Mouse (Mus musculus) right cerebral cortex, postnatal 4 days (tissue): ENCODE data around the gene Sdc4.

Source experiments
- DNase-seq: peaks from one replicate; pipeline ENCODE4 v3.0.0-alpha.2; 2022

Sdc4 gene

DNA sequence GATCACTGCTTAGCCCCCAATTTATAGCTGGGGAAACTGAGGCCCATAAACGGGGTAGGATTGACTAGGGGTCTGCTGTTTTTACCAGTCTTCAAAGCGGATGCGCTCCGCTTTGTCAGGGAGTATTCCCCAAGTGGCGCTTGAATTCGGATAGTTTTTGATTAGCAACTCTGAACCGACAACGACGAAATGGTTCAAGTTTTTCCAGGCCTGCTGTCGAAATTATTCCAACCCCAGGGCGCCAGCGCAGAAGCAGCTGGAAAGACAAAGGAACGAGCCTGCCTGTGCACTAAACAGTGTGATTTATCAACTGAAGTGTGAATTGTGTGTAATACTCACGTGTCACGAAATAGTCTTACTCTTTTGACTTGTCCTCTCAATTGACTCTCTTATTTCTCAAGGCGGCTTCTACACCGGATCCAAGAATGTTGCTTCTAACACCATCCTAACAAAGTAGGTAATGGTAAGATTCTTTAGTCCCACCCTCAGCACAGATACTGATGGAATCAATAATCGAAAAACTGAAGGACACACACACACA lies at the start of gene Sdc4:
Sdc4 (minus strand) TSS at position 428 of the 541 bp plus-strand sequence.
- no peak for DNase-seq

DNA sequence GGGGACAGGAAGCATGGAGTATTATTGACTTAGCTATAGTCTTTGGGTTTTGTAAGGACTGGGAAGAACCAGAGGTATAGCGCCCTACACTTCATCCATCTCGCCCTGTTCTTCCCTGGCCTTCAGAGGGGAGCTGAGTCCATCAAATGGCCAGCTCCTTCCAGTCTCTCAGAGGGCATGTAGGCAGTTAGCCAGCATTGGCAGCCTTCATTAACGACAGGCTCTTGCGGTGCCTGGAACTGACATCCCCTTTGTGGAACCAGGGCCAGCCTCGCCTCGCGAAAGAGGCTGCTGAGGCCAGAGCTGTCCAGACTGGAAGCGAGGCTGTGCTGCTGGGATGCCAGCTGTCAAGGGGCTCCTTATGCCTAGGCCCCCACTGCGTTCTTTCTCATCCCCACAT lies 44.1 kb upstream of the Sdc4 start:
- DNase-seq: peak; percentile 42

DNA sequence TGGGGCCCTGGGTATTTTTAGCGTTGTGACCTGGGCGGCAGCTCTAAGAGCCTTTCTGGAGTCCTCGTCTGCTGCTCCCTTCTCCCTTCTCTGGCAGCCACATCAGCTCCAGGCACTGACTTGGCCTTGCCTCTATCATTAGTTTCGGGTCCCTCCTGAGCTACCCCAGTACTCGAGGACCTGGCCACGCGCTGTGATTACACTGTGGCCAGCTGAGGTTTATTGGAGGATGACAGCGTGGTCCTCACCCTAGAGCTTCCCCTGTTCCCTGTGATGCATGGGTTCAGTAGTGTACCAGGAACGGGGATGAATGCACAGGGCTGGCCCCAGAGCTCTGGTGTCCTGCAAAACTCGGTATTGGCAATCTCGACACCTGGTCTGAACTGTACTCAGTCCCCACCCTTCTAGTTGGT lies 43.4 kb upstream of the Sdc4 start:
- DNase-seq: no peak

DNA sequence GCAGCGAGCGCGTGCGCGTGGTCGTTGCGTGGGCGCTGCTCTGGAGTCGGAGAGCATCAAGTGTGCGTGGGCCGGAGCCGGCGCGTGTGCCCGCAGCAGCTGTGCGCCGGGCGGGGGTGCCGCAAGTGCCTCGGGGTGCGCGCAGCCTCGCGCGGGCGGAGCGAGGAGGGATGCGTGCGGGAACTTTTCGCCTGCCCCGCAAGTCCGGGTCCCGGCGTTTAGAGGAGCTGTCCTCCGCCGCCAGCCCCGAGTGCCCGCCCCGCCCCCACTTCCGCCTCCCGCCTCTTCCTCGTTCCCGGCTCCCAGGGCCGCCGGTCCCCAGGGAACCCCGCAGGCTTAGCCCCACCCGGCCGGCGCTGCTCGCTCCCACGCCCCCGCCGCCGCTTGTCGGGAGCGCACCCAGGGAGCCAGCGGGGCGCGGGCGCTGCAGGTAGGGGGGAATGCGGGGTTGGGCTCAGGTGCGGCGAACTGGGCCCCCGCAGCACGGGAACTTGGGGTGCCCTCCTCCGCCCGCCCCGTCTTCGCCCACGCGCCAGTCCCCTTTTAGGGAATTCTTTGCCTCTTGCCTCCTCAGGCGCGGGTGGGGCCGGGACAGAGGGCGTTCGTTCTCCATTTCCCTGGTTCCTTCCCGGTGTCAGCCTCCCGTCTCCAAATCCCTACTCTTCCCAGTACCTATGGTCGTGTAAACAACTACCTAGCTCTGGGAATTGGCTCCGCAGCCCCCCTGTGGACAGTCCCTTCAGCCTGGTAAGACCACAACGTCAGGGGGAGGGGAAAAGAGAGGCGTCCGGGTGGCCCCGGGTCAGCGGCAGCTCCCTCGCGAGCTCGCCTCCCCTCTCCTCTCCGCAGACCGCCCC lies 42.8 kb upstream of the Sdc4 start:
- DNase-seq: peak; percentile 70

DNA sequence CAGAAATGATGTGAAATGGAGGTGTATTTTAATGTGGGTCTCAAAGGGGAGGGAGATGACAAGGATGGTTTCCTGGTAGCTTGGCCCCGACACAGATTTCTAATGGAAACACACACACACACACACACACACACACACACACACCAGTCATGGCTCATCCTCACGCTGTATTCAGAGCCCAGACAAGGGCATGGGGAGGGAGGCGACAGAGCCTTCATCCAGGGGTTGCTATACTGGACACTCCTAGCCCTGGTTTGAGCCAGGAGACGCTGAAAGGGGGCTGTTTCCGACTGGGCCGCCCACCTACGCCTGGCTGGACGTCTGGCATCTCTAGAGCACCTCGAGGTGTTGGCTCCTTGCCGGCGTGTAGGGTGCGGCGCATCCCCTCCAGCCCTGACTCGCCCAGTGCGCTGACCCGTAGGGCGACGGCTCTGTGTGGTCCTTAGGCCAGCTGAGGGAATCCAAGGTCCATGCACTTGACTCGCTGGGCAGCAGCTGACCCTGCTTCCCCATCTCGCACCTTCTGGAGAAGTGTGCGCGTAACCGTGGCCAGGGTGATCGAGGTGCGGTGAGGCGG lies 42.1 kb upstream of the Sdc4 start, which contains the start of gene Dbndd2:
Dbndd2 (plus strand) TSS at position 426 of the 577 bp plus-strand sequence.
- peak; percentile 52 for DNase-seq

DNA sequence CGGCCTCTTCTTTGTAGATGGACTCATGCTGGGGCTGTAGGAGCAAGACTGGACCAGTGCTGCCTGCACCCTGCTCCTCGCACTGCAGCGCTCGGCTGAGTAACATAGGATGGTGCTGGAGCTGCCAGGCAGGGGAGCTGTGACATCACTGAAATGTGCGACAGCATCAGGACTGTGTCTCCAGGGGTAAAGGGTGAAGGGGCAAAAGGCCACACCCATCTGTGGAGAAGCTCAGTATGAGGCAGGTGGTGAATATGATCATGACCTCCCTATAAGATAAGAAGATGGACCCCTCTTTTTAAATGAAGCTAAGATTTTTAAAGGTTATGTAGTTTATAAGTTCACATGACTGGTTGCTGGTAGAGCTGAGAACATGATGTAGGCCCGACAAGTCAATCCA lies 29.9 kb upstream of the Sdc4 start, which contains the start of gene Trp53tg5:
Trp53tg5 (minus strand) TSS at position 101 of the 400 bp plus-strand sequence.
- no peak for DNase-seq

DNA sequence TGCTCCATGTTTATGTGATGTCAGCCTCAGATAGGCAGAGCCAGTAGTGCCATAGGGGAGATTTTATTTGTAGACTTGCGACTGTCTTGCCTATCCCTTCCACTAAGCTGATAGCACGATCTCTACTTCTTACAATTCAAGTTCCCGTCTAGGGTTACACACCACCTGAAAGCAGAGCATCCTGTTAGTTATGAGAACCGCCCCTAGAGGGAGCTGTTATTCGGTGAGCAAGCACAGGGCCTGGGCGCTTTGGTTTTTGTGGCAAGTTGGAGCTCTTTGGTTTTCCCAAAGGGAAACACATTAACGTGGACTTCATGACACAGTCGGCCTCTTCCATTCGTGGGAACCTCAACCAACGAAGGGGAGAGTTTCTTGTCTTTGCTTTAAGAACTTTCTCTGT lies 26.6 kb upstream of the Sdc4 start:
- DNase-seq: peak; percentile 36

DNA sequence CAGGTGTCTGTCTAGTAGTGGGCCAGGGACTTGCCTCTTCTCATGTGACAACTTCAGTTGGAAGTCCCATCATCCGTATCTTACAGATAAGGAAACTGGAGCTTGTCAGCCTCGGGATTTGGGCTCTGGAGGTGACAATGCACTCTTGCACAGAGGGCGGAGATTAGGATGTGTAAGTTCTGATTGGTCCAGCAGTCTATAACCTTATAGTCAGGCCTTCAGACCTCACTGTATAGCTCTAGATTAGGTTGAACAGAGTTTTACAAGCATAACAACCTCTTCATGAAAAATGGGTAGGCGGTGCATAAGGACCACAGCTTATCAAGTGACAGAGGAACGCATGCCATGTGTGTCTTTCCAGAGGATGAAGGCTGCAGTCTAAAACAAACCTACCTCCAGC lies 23.1 kb upstream of the Sdc4 start:
- no peak for DNase-seq

DNA sequence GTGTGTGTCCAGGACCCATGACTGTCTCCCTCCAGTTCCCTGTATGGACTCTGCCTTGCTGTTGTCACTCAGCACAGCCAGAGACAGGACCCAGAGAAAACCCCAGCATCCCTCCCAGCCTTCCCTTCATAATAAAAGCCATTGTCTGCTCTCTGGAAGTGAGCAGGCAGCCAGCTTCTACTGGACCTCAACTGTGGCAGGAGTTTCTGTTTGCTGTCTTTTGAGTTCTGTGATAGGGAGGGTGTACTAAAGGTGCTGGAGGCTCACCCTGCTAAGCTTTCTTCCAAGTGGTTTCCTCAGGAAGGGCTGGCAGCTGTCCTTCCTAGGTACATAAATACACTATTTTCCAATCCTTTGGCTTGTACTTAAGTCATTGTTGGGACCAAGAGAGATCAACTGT lies 21.5 kb upstream of the Sdc4 start:
- no peak for DNase-seq

DNA sequence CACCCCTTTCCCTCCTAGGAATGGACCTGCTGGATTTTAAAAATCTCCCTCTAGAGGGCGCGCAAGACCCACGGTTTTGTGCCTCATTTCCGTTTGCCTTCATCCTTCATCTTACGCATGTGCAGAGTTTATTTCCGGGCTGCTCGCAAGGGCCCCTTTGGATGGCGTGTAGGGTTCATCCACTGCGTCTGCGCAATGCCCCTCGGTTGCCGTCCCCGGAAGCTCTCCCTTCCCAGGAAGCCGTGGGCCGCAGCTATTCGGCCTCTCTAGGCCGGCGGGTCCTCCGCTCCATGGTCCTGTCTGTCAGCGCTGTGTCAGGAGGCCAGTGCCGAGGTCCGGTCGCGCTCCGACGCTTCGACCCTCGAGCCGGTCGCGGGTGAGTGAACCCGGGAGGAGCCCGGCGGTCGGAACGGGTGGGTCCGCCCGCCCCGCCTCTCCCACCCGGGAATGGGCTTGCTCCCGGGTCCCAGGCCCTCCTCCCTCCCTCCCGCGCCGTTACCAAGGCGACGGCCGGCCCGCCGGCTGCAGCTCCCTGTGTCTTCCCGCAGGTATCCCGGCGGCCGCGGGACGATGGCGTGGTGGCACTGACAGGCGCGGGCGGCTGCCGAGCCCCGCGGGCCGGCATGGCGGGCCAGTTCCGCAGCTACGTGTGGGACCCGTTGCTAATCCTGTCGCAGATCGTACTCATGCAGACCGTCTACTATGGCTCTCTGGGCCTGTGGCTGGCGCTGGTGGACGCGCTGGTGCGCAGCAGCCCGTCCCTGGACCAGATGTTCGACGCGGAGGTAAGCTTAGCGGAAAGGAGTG lies 17.3 kb upstream of the Sdc4 start, which contains the start of gene Gm20458:
Gm20458 (plus strand) TSS at position 223 of the 807 bp plus-strand sequence.
- DNase-seq: peak; percentile 91

DNA sequence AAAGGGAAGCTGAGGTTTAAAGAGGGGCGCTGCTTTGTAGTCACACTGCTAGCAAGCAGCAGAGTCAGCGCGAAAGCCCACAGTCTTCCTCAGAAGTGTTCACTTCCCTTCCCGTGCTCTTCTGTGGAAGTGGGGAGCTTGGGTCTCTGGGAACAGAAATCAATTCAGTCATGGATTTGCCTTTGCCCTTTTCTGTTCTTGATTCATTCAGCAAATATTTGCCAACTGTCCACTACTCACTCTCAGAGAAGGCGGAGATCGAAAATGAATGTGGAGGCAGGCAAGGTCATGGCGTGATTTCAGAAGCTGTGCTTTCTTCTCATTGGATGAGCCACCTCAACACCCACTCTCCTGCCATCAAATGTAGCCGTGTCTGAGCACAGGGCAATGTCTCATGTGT lies 14.8 kb upstream of the Sdc4 start:
- DNase-seq: no peak

DNA sequence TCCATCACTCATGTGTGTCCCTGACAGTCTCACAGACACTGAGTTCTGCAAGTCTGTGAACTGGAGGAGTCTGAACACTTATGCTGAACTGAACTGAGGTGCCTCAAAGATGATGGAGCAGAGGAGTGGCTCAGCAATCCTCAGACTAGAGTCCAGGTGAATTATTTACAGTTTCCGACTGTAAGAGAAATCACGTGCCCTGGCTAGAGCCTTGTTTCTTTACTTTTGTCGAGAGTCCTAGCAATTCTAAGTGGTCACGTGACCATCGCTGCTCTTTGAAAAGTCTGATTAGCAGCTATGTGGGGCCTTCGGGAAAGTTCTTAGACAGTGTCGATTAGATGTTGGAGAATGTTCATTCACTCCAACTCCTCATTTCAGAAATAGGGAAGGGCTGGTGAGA lies 14.3 kb upstream of the Sdc4 start:
- no peak for DNase-seq

DNA sequence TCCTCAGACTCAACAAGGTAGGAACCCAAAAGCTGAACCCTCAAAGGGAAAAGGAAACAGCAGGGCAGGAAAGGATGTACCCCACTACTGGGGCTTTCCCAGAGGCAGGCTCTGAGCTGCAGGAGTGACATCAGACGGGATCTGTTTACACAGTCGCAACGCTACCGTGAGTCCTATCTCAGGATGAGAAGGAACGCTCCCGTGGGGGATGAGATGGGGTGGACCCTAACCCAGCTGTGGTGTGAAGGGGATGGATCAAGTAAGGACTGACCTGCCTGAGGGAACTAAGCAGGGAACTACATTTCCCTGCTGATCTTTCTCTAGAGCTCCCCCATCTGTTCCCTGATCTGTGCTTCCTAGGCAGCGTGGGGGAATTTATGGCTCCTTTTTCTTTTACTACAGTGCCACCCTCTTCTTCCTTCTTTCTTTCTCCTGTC lies 13.2 kb upstream of the Sdc4 start, which contains the start of gene Sys1:
Sys1 (plus strand) TSS at position 101 of the 437 bp plus-strand sequence.
- DNase-seq: peak; percentile 14

DNA sequence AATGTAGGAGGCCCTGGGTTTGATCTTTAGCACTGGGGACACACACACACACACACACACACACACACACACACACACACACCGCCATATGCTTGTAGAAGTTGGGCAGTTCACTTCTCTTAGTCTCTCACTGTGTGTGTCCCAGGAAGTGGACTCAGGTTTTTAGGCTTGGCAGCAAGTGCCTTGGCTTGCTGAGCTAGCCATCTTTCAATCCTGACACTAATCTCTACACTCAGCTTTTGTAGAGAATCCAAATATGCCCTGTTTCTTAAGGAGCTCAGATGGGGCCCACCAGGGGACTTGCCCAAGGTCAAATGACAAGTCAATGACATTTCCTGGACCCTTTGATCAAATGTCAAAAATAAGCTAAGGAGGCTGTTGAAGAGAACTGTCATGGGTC lies 12.7 kb upstream of the Sdc4 start:
- DNase-seq: no peak

DNA sequence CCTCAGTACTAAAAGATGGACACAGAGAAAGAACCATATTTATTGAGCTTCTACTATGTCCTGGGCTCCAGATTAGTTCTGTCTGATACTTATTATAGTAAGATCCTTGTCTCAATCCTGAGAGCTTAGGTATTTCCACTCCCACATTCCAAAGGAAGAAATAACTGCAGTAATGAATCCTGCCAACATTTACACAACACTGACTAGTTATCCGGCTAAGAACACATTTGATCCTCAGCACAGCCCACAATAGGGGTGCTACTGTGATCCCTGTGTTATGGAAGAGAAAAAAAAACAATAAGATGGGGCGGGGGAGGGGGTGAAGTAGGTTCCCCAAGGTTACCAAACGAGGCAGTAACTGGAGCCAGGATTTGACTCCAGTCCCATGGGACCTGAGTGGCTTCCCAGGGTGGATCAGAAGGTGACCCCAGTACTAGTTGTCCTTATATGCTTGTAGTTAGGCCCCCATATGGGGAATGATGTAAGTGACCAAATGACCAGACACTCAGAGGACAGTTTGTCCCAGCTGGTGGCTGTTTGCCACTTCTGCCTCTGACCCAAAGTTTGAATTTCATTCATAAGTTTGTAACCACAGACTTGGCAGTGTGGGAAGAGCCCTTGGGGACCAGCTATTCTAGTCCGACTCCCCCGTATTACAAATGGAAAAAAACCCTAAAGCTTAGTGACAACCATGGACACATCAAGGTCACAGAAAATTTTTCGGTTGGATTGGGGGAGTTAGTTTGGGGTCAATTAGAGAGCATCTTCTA lies 11.9 kb upstream of the Sdc4 start:
- no peak for DNase-seq

DNA sequence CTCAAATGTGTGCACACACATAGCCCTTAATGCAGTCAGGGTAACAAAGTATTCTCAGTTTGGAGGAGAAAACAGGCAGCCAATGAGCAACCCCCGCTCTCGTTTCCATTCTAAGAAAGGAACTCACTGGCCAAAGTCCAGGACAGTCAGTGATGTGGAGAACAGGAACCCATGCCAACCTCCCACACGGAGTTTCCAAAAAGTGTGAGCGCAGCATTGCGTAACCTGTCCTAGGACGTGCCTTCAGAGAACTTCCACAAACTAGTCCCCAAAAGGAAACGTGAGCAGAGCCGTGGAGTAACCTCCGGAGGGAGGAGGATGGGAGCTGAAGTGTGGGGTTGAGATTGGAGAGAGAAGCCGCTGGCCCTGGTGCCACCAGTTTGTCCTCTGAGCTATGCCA lies 11.2 kb upstream of the Sdc4 start:
- no peak for DNase-seq

DNA sequence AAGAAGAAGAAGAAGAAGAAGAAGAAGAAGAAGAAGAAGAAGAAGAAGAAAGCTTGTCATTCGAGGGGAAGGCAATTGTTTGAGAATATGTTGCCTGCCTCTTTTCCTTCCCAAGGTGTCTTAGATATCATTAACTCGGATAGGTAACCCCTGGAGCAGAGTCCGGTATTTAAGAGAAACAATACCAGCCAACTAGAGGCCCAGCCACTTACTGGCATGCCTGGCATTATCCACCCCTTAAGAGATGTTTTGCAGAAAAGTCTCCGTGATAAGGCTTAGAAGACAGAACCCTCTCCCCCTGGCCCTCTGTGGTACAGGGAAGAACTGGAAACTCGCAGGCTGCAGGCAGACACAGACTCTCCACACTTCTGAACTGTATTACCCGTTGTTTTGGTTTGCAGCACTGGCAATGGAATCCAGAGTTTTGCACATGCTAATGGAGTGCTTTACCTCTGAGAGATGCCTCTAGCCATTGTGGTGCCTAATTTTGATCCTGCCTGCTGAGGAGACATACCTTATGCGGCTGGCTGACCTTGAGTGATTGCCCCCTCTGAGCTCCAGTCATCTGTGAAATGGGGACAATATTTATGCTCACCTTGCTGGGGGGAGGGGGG lies 10.3 kb upstream of the Sdc4 start:
- no peak for DNase-seq

DNA sequence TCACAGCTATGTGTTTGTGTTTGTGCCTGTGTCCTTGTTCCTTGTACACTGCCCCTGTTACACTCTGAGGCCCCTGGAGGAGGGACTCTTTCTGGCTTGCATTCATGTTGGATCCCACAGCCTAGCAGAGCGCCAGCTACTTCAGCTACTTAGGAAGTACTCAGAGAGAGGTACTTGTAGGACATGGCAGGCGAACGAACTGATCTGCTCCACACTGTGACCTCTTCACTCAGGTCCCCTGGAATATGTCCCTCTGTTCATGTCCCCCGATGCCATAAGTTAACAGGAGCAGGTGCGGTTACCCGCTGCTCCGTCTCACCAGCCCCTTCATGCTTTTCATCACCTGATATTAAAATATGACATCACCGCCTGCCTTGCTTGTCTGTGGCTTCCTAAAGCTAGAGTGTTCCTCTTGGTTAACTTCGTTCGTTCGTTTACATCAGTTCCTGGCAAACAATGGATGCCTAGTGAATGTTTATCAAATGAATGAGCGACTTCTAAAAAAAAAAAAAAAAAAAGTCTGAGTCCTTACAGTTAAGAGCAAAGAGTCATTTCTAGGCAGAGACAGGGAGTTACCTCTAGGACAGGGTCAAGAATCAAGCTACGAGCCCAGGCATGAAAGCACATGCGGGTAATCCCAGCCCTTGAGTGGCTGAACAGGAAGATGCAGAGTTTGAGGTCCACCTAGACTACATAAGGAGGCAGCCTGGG lies 9.5 kb upstream of the Sdc4 start:
- no peak for DNase-seq

DNA sequence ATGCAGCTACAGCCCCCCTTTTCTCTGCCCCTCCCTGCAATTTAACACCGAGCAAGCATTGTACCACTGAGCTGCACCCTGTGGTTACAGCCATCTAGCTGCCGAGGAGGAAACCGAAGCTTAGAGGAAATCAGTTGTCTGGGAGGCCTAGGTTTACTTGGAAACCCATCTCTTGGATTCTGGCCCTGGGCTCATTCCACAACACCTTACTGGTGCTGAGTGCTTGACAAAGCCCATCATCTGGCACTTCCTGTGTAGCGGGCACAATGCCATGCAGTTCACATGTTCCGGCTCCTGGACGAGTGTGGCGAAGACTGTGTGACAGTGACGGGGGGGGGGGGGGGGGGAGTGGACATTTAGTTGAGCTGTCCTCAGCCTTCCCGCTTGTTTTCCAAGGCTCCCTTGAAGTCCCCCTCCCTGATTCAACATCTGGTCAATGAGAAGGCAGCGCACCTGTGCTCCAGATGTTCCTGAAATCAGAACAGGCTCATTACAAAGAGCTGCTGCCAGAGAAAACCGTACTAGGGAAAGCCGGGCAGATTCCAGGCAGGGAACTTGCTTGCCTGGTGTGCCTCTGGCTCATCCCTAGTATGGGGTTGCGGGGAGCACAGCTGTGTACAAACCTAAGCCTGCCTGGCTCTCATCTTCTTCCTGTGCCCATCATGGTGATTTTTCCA lies 8.5 kb upstream of the Sdc4 start:
- DNase-seq: no peak

DNA sequence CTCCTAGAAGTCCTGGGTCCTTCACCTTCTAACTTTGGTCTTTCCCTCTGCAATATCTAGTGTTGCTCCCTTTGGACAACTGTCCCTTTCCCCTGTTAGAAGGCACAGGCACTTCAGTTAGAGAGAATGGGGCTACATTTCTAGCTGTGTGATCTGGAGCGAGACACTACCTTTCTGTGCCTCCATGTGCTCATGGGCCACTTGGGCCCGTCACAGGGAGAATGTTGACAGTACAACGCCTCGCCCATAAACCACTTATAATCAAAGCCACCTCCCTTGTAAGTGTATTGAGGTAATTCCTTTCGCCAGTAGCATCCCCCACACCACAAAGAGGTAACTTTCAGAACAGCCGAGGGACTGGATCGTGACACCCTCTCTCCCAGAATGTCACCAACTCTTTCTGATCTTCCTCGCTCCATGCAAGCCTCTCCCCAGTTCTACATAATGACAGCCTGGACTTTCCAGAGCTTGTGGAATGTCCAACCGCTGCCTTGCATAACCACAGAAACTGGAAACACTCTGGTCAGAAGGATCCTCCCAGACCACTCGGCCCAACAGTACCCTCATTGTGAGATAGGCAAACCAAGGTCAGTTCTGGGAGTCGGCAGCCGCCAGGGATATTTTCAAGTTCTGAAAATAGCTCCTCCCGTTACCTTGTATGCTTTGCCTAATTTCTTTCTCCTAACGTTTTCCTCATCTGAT lies 5.8 kb upstream of the Sdc4 start:
- no peak for DNase-seq
